Mouse (Mus musculus) embryonic fibroblast, embryonic 13.5 days (primary cell): ENCODE results near the gene Efnb3.

Experiments
- CTCF ChIP-seq: IDR thresholded peaks from 2 replicates; pipeline ENCODE4 v1.5.1; 2011; ENCODE audit warnings: mild to moderate bottlenecking, control low read depth, low read length, moderate library complexity, borderline replicate concordance; ENCODE audit not compliant: insufficient read depth
- POLR2A ChIP-seq: IDR thresholded peaks from 2 replicates; pipeline ENCODE4 v1.6.1; 2011; ENCODE audit warnings: low read depth, mild to moderate bottlenecking, control low read depth, low read length, moderate library complexity

- TF ChIP-seq CTCF = no peak
- TF ChIP-seq POLR2A = no peak
Observed at GRCm38 (mm10) chr11:69565131-69565530, 5.1 kb upstream of the Efnb3 start.
